ENCODE assay signal across 10 mouse cellular contexts in the genomic region with DNA sequence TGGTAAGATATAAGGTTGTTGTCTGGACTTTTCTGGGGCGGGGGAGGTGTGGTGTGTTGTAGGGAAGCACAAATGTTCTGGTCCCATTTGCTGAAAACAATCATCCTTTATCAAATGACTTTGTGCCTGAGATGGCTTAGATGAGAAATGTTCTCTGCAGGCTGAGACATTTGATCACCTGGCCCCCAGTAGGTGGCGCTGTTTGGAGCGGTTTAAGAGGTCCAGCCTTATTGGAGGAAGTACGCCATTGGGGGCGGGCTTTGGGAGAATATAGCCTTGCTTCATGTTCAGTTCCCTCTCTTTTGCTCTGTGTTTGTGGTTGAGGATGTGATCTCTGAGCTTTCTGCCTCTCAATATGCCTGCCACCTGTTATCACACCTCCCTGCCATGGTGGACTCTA. TPM values are rescaled to one million over a fixed set of nuclear protein-coding genes. Genes with fewer than 3 reads are reported as not detected.
DNase-seq lines count a peak whose midpoint lies in the region; ATAC-seq lines count a peak whose summit lies in the region.
"Had no signal": no experiment of that assay in that cellular context is flagged by ENCODE, and none has a peak within 500 bp of the region (broad histone marks: within the 10 kb centered on the region; RNA-seq: fewer than 3 reads in every experiment).

No protein-coding gene starts in this region.

- no peak overlapping the region for H3K27ac ChIP-seq in forebrain, embryonic 13.5 days

- no peak overlapping the region for H3K4me2 ChIP-seq in forebrain, embryonic 13.5 days

- peak; percentile 33 for DNase-seq in heart, adult 11 months
- DNase-seq in heart, adult 8-10 months (ENCODE audit: low spot score), result no peak
- DNase-seq in CD4-positive helper T cell, adult 2 months (ENCODE audit: low read depth, low spot score), result peak; percentile 10
- DNase-seq in c-Kit-positive CD71-negative TER-119-negative erythroid progenitor cells, embryonic 14.5 days (ENCODE audit: low read depth), result peak; percentile 14
- DNase-seq in lung, postnatal 10 days, result peak; percentile 30
- DNase-seq in left cerebral cortex, postnatal 4 days, result no peak

- no peak for ATAC-seq in megakaryocyte progenitor cell, adult 5-6 weeks (replicated peaks; ENCODE audit: poor library complexity)
- ATAC-seq in forebrain, embryonic 13.5 days, result no peak

- no peaks in the 10 kb centered on the region for H3K36me3 ChIP-seq in forebrain, embryonic 13.5 days (ENCODE audit: poor library complexity, severe bottlenecking)

- H3K4me3 ChIP-seq in forebrain, embryonic 13.5 days, result no peak overlapping the region

- no peaks in the 10 kb centered on the region for H3K27me3 ChIP-seq in forebrain, embryonic 13.5 days

- intact Hi-C loops in left cerebral cortex, postnatal 4 days (cut with DNase I), result loop anchor here (10.0 kb wide), 1 partner anchor 183 kb away; the partner anchor contains the start of gene Adcy1

- no peaks in the 10 kb centered on the region for H3K4me1 ChIP-seq in forebrain, embryonic 13.5 days

- no peak overlapping the region for H3K9ac ChIP-seq in forebrain, embryonic 13.5 days

- H3K9me3 ChIP-seq in forebrain, embryonic 13.5 days (replicated peaks), result no peaks in the 10 kb centered on the region

- 48% methylated on average over 5 of the region's 5 CpGs for WGBS in forebrain, embryonic 13.5 days

RNA-seq across cellular contexts. Expression of gene Gm11983, which starts 44.2 kb away (rescaled TPM):
- not detected for total RNA-seq in heart, adult 8-10 months (2022)
- not detected in 2 replicates for total RNA-seq in megakaryocyte progenitor cell, adult 5-6 weeks (2015)
- not detected in 2 replicates for total RNA-seq in megakaryocyte progenitor cell, adult 5-6 weeks (2017)
- polyA plus RNA-seq in forebrain, embryonic 13.5 days (2015; fragmentation: Nextera tagmentation; extraction: Ambion mirVana), result not detected in 2 replicates
- not detected for total RNA-seq in left cerebral cortex, postnatal 4 days (2021)
- polyA plus RNA-seq: heart, embryonic 14.5 days; lung, embryonic 16.5 days had no signal

Comparison
In these comparisons a context has a peak if more than half of its experiments do, and no peak if none do; other contexts are left out.
1. DNase-seq: peak in heart, adult 11 months (single experiment), CD4-positive helper T cell, adult 2 months (single experiment), c-Kit-positive CD71-negative TER-119-negative erythroid progenitor cells, embryonic 14.5 days (single experiment) and lung, postnatal 10 days (single experiment); none in heart, adult 8-10 months (single experiment) and left cerebral cortex, postnatal 4 days (single experiment).